Mouse (Mus musculus): ENCODE data around the gene Trappc6b. TPM values are rescaled to one million over a fixed set of nuclear protein-coding genes. Genes with fewer than 3 reads are reported as not detected.

Trappc6b gene
- polyA plus RNA-seq (2014; fragmentation: Nextera tagmentation; extraction: Ambion mirVana): 110 and 111 TPM in 2 replicates

DNA sequence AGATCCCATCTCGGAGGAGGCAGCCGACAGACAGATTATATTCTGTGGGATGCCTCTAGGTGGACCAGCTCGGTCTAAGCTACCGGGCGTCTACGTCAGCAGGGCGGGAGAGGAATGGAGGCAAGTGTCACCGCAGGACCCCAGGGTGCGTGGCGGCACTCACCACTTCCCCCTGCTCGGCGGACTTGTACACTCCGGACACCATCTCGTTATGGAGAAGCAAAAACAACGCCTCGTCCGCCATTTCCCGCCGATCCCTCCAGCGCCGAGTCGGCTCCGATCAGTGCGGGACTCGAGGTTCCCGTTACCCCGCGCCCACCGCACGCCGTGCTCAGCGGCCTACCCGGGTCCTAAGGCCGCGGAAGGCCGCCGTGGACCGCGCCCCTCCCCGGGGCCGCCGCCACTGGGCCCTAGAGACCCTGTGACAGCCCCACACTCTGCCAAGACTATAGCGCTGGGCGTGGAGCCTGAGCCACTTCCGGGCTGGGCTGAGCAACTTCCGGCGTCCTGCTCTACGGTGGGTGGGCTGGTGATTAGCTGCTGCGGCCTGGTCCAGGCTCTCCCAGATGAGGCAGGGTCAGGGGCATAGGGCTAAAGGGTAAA is at the start of gene Trappc6b:
TSS of gene Trappc6b (minus strand) at position 480 of the 603 bp plus-strand sequence.
- H3K27ac ChIP-seq: peak within 1 kb of the TSS; percentile 97
- H3K4me3 ChIP-seq (replicated peaks; ENCODE audit: low read length): peak within 1 kb of the TSS; percentile 89
- H3K4me1 ChIP-seq (replicated peaks; ENCODE audit: control insufficient read depth, insufficient read depth, low read length): peaks cover 25% of the 10 kb centered on the region
- no peaks in the 10 kb centered on the region for H3K27me3 ChIP-seq (ENCODE audit: control insufficient read depth, insufficient read depth, low read length)
- WGBS: under 1% methylated on average over 49 of the region's 49 CpGs
- DNase-seq (ENCODE audit: low spot score): peak; percentile 79
- H3K4me2 ChIP-seq (replicated peaks): peak within 1 kb of the TSS; percentile 93
- H3K36me3 ChIP-seq (replicated peaks; ENCODE audit: control insufficient read depth, insufficient read depth): peaks cover 18% of the 10 kb centered on the region
- no peaks in the 10 kb centered on the region for H3K9me3 ChIP-seq (ENCODE audit: control insufficient read depth, low read length)
- peak within 1 kb of the TSS; percentile 95 for H3K9ac ChIP-seq
- peak; percentile 97 for ATAC-seq (ENCODE audit: low FRiP score)

DNA sequence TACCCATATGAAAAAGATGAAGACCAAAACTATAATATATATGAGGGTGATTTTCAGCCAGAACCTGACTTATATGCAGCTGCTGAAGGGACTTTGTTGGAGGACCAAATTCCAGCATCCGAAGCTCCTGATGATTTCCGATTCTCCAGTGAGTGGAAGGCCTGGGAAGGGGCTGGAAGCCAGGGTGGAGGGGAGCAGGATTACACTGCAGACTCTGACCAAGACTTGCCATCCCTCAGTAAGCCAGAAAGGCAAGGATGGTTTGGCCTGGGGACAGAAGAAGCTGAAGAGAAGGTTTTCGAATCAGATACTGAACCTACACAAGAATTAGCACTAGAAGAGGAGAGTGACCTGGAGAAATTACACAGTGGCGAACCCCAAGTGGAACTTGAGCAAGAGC is 46.7 kb upstream of the Trappc6b start:
- no peak for DNase-seq (ENCODE audit: low spot score)
- H3K4me2 ChIP-seq (replicated peaks): no peak overlapping the region
- no peaks in the 10 kb centered on the region for H3K36me3 ChIP-seq (replicated peaks; ENCODE audit: control insufficient read depth, insufficient read depth)
- no peak overlapping the region for H3K9ac ChIP-seq
- H3K27me3 ChIP-seq (ENCODE audit: control insufficient read depth, insufficient read depth, low read length): no peaks in the 10 kb centered on the region
- no peak overlapping the region for H3K4me3 ChIP-seq (replicated peaks; ENCODE audit: low read length)
- H3K27ac ChIP-seq: no peak overlapping the region
- no peaks in the 10 kb centered on the region for H3K4me1 ChIP-seq (replicated peaks; ENCODE audit: control insufficient read depth, insufficient read depth, low read length)
- WGBS: 84% methylated on average over 4 of the region's 4 CpGs
- ATAC-seq (ENCODE audit: low FRiP score): no peak
- no peaks in the 10 kb centered on the region for H3K9me3 ChIP-seq (ENCODE audit: control insufficient read depth, low read length)

DNA sequence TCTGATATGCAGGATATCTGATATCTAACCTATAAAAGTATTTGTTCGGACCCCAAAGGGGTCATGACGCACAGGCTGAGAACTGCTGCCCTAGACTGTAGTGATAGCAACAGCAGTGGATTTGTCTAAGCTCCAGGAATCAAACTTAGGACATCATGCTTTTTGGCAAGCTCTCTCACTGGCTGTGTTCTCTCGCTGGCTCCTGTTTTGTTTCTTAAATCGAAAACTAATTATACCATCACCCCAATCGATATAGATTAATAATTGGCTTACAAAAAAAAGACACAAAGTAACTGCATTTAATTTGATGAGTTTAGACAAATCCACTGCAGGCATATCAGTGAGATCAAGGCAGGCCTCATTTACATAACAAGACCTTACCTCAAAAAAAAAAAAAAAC is 45.2 kb upstream of the Trappc6b start:
- Histone ChIP-seq H3K4me1 (replicated peaks; ENCODE audit: control insufficient read depth, insufficient read depth, low read length) (no peaks in the 10 kb centered on the region), H3K36me3 (replicated peaks; ENCODE audit: control insufficient read depth, insufficient read depth) (no peaks in the 10 kb centered on the region), H3K4me2 (replicated peaks) (no peak overlapping the region), H3K9me3 (ENCODE audit: control insufficient read depth, low read length) (no peaks in the 10 kb centered on the region), H3K27ac (no peak overlapping the region), H3K9ac (no peak overlapping the region), H3K27me3 (ENCODE audit: control insufficient read depth, insufficient read depth, low read length) (no peaks in the 10 kb centered on the region), H3K4me3 (replicated peaks; ENCODE audit: low read length) (no peak overlapping the region)
- no peak for DNase-seq (ENCODE audit: low spot score)
- no peak for ATAC-seq (ENCODE audit: low FRiP score)
- 92% methylated on average over 5 of the region's 5 CpGs for WGBS

DNA sequence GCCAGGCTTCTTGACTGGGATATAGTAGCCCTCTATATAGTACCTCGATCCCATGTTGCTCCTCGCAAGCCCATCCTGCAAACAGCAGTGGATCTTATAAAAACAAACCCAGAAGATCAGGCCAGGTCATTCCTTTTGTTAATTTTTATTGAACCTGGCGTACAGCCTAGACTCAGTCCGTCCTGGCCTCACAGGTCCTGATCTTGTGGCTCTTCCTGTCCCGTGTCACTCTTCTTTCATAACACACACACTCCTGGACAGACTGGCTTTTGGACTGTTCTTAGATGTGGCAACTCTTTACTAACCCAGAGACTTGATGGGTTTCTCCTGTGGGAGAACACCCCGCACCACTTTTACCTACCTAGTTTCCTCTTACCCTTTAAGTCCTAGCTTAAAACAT is 44.6 kb upstream of the Trappc6b start:
- no peak overlapping the region for H3K4me2 ChIP-seq (replicated peaks)
- no peaks in the 10 kb centered on the region for H3K4me1 ChIP-seq (replicated peaks; ENCODE audit: control insufficient read depth, insufficient read depth, low read length)
- no peak overlapping the region for H3K4me3 ChIP-seq (replicated peaks; ENCODE audit: low read length)
- no peak for ATAC-seq (ENCODE audit: low FRiP score)
- no peaks in the 10 kb centered on the region for H3K36me3 ChIP-seq (replicated peaks; ENCODE audit: control insufficient read depth, insufficient read depth)
- no peak overlapping the region for H3K27ac ChIP-seq
- H3K27me3 ChIP-seq (ENCODE audit: control insufficient read depth, insufficient read depth, low read length): no peaks in the 10 kb centered on the region
- DNase-seq (ENCODE audit: low spot score): no peak
- 86% methylated on average over 6 of the region's 6 CpGs for WGBS
- no peak overlapping the region for H3K9ac ChIP-seq
- no peaks in the 10 kb centered on the region for H3K9me3 ChIP-seq (ENCODE audit: control insufficient read depth, low read length)

DNA sequence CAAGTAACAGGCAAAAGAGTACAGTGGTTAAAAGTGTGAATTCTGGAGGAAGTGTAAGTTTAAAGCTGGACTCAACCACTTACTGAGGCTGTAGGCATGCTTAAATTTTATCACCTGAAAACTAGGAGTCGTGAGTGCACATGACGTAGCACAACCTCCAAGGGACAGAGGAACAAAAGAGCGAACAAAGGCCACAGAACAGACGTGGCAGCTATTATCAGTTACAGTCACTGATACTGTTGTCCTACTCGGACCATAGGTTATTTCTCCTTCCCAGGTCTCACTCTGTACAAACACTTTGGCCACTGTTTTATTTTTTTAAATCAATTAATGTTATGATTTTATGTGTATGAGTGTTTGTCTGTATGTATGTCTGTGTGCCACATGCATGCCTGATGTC is 43.5 kb upstream of the Trappc6b start:
- ATAC-seq (ENCODE audit: low FRiP score): no peak
- 77% methylated on average over 5 of the region's 5 CpGs for WGBS

DNA sequence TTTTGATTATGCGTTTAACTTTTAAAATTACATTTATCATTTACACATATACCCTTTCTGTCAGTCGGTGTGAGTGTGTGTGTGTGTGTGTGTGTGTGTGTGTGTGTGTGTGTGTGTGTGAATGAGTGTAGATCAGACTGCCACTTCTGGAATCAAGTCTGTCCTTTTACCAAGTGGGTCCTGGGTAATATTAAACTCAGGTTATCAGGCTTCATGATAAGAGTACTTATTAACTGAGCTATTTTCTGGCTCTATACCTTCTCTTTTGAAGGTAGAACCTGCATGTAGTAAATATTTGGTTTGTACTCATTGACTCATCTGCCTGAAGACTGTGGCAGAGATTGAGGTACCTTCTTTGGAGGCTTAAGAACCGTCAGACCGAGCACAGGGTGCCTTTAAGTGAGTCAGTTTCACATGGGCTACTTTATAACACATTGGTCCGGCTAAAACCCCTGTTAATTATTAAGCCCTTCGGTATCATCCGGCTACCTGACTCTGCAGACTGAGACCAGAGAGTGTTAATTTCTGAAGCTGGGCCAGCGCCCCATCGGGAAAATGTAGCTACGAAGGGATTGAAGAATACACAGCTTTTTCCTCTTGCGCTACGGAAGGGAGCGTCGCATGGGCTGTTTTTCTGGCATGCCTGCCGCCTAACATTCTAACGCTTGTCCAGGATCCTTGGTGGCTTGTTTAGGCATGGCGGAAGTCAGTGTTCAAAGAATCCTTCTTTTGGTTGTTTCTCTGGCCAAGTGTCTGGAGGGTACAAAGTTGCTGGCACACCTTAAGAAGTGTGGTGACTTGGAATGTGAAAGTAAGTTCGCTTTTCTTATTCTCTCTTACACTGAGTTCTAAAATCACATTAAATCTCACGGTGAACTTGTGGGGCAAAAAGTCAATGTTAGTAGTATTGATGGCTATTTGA is 34.1 kb upstream of the Trappc6b start, which contains the start of gene Mia2:
TSS of gene Mia2 (plus strand) at position 696 of the 922 bp plus-strand sequence.
- H3K9me3 ChIP-seq (ENCODE audit: control insufficient read depth, low read length): no peaks in the 10 kb centered on the region
- no peak for DNase-seq (ENCODE audit: low spot score)
- H3K27ac ChIP-seq: no peak within 1 kb of the TSS
- no peak within 1 kb of the TSS for H3K4me2 ChIP-seq (replicated peaks)
- no peaks in the 10 kb centered on the region for H3K27me3 ChIP-seq (ENCODE audit: control insufficient read depth, insufficient read depth, low read length)
- H3K4me1 ChIP-seq (replicated peaks; ENCODE audit: control insufficient read depth, insufficient read depth, low read length): no peaks in the 10 kb centered on the region
- 79% methylated on average over 19 of the region's 19 CpGs for WGBS
- no peak for ATAC-seq (ENCODE audit: low FRiP score)
- no peak within 1 kb of the TSS for H3K4me3 ChIP-seq (replicated peaks; ENCODE audit: low read length)
- H3K36me3 ChIP-seq (replicated peaks; ENCODE audit: control insufficient read depth, insufficient read depth): no peaks in the 10 kb centered on the region
- no peak within 1 kb of the TSS for H3K9ac ChIP-seq

More for the DNA sequence above, 43.5 kb upstream of the Trappc6b start:
- Histone ChIP-seq H3K27me3 (ENCODE audit: control insufficient read depth, insufficient read depth, low read length) (no peaks in the 10 kb centered on the region), H3K36me3 (replicated peaks; ENCODE audit: control insufficient read depth, insufficient read depth) (no peaks in the 10 kb centered on the region), H3K9me3 (ENCODE audit: control insufficient read depth, low read length) (no peaks in the 10 kb centered on the region), H3K27ac (no peak overlapping the region), H3K4me2 (replicated peaks) (no peak overlapping the region), H3K9ac (no peak overlapping the region), H3K4me3 (replicated peaks; ENCODE audit: low read length) (no peak overlapping the region), H3K4me1 (replicated peaks; ENCODE audit: control insufficient read depth, insufficient read depth, low read length) (no peaks in the 10 kb centered on the region)
- no peak for DNase-seq (ENCODE audit: low spot score)

DNA sequence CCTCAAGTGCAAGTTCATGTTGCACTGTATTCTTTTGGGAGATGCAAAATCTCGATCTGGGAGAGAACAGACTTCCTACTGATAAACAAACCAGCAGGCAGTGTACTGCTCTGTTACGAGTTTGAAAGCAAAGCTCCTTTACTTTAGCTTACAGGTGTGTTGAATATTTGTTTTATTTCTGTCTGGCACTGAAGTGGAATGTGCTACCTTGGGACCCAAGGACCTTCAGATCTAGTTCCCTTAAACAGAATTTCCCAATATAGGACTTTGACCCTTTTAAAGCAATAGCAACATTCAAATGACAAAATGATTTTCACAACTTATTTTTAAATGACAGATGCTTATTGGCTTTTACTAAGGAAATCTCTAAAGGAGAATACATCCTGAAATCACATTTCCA is 32.3 kb upstream of the Trappc6b start:
- H3K9me3 ChIP-seq (ENCODE audit: control insufficient read depth, low read length): no peaks in the 10 kb centered on the region
- no peaks in the 10 kb centered on the region for H3K27me3 ChIP-seq (ENCODE audit: control insufficient read depth, insufficient read depth, low read length)
- 73% methylated on average over 2 of the region's 2 CpGs for WGBS
- no peak overlapping the region for H3K27ac ChIP-seq
- H3K4me2 ChIP-seq (replicated peaks): no peak overlapping the region
- H3K4me3 ChIP-seq (replicated peaks; ENCODE audit: low read length): no peak overlapping the region
- no peaks in the 10 kb centered on the region for H3K4me1 ChIP-seq (replicated peaks; ENCODE audit: control insufficient read depth, insufficient read depth, low read length)
- ATAC-seq (ENCODE audit: low FRiP score) (no peak), DNase-seq (ENCODE audit: low spot score) (no peak)
- H3K36me3 ChIP-seq (replicated peaks; ENCODE audit: control insufficient read depth, insufficient read depth): no peaks in the 10 kb centered on the region
- no peak overlapping the region for H3K9ac ChIP-seq

DNA sequence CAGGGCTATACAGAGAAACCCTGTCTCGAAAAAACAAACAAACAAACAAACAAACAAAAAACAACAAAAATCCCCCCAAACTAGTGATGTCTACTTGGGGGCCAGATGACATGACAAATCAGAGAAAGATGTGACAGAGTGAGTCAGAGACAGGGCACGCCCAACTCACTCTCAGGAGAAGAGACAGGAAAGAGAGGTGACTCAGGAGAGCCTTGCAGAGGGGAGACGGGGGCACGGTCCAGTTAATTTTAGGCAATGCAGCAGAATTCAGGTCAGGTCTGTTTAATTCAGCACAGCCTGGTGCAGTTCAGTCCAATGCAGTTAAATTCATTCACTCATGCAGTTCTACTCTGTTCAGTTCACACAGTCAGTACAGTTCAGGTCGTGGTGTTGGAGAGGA is 24.9 kb upstream of the Trappc6b start:
- H3K9me3 ChIP-seq (ENCODE audit: control insufficient read depth, low read length): no peaks in the 10 kb centered on the region
- no peaks in the 10 kb centered on the region for H3K36me3 ChIP-seq (replicated peaks; ENCODE audit: control insufficient read depth, insufficient read depth)
- no peak overlapping the region for H3K4me3 ChIP-seq (replicated peaks; ENCODE audit: low read length)
- 97% methylated on average over 5 of the region's 5 CpGs for WGBS
- H3K27me3 ChIP-seq (ENCODE audit: control insufficient read depth, insufficient read depth, low read length): no peaks in the 10 kb centered on the region
- no peaks in the 10 kb centered on the region for H3K4me1 ChIP-seq (replicated peaks; ENCODE audit: control insufficient read depth, insufficient read depth, low read length)
- H3K27ac ChIP-seq: no peak overlapping the region
- DNase-seq (ENCODE audit: low spot score) (no peak), ATAC-seq (ENCODE audit: low FRiP score) (no peak)
- H3K9ac ChIP-seq: no peak overlapping the region
- no peak overlapping the region for H3K4me2 ChIP-seq (replicated peaks)

DNA sequence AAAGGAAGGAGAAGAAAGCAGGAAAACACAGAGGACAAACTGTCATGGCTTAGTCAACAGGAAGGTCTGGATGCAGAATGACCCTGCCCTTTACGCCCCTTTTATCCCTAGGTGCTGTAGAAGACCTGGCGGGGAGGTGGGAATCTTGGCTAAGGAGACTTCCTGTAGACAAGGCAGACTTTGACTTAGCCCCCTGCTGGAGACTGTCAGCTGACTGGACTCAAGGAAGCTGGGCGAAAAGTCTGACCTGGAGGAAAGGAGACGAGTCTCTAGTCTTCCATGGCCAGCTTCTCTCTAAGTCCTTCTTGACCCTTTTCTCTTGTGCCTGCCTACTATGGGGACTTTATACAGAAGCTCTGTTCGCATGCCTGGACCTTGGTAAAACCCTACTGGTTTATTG is 23.2 kb upstream of the Trappc6b start:
- Histone ChIP-seq H3K4me3 (replicated peaks; ENCODE audit: low read length) (no peak overlapping the region), H3K9me3 (ENCODE audit: control insufficient read depth, low read length) (no peaks in the 10 kb centered on the region), H3K4me2 (replicated peaks) (no peak overlapping the region), H3K27me3 (ENCODE audit: control insufficient read depth, insufficient read depth, low read length) (no peaks in the 10 kb centered on the region), H3K36me3 (replicated peaks; ENCODE audit: control insufficient read depth, insufficient read depth) (no peaks in the 10 kb centered on the region), H3K27ac (no peak overlapping the region), H3K9ac (no peak overlapping the region), H3K4me1 (replicated peaks; ENCODE audit: control insufficient read depth, insufficient read depth, low read length) (no peaks in the 10 kb centered on the region)
- ATAC-seq (ENCODE audit: low FRiP score) (no peak), DNase-seq (ENCODE audit: low spot score) (no peak)
- WGBS: 75% methylated on average over 5 of the region's 5 CpGs

Measured in hindbrain, embryonic 14.5 days (tissue).